Mouse (Mus musculus) limb, embryonic 10.5 days (tissue): ENCODE measurements around the gene Psmc1. TPM values are rescaled to one million over a fixed set of nuclear protein-coding genes. Genes with fewer than 3 reads are reported as not detected.
A peak's percentile ranks its signal among the peaks of the same experiment; 100 is the strongest.

Source experiments
- DNase-seq: peaks from one replicate; pipeline ENCODE4 v3.0.0-alpha.2; 2017; ENCODE audit warnings: low spot score
- H3K27ac ChIP-seq: fragments of 300-500 bp; sonication (generic); 2 replicates; pipeline ENCODE4 v1.5.1; 2016; ENCODE audit warnings: mild to moderate bottlenecking
- H3K27me3 ChIP-seq: fragments of 300-500 bp; sonication (generic); 2 replicates; pipeline ENCODE4 v1.6.1; 2016; ENCODE audit warnings: low read depth, mild to moderate bottlenecking; ENCODE audit not compliant: poor library complexity, severe bottlenecking
- H3K36me3 ChIP-seq: fragments of 300-500 bp; sonication (generic); 2 replicates; pipeline ENCODE4 v1.6.1; 2016; ENCODE audit warnings: mild to moderate bottlenecking, moderate library complexity
- H3K4me1 ChIP-seq: fragments of 300-500 bp; sonication (generic); 2 replicates; pipeline ENCODE4 v1.6.1; 2016
- H3K4me3 ChIP-seq: fragments of 300-500 bp; sonication (generic); 2 replicates; pipeline ENCODE4 v1.5.1; 2016; ENCODE audit warnings: mild to moderate bottlenecking, moderate library complexity
- H3K9me3 ChIP-seq: fragments of 300-500 bp; sonication (generic); replicated peaks from 2 replicates; pipeline ENCODE4 v1.6.1; 2016; ENCODE audit warnings: mild to moderate bottlenecking
- WGBS: fragments of 180-500 bp; shearing (Covaris S2); methylation state at CpG from one replicate; pipeline ENCODE4 v1.1.7; 2016; 5-methylcytosine and 5-hydroxymethylcytosine counted together
- polyA plus RNA-seq: library from polyadenylated mRNA; unstranded; fragments of >200 nt; fragmentation: Nextera tagmentation; extraction: Ambion mirVana; gene quantifications from 2 replicates; pipeline ENCODE4 v1.2.1, GENCODE M21; 2016

The Psmc1 gene
- polyA plus RNA-seq, 1 experiment from 2014 or later, result 399 TPM

DNA sequence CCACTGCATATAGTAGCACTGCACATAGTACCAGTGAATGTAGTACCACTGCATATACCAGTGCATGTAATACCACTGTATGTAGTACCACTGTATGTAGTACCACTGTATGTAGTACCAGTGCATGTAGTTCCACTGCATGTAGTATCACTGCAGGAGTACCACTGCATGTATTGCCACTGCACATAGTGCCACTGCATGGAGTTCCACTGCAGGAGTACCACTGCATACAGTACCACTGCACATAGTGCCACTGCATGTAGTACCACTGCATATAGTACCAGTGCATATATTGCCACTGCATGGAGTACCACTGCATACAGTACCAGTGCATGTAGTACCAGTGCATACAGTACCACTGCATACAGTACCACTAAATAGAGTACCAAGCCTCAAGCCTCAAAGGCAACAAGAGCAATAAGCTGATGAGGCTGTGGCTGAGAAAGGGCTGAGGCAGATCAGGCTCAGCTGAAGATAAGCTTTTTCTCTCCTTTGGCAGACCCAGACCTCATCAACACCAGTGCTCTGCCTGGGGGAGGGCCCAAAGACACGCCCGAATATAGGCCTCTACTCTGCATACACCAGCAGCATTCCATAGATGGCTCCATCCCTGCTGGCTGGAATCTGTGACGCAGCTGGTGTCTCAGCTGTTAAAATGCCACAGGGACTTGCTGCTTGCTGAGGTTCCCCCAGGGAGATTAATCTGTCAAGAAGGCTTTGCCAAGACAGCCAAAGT lies 9.8 kb upstream of the Psmc1 start:
- no peaks in the 10 kb centered on the region for H3K27me3 ChIP-seq
- no peak overlapping the region for H3K4me3 ChIP-seq
- H3K27ac ChIP-seq, result no peak overlapping the region
- no peaks in the 10 kb centered on the region for H3K9me3 ChIP-seq
- no peaks in the 10 kb centered on the region for H3K36me3 ChIP-seq
- no peak for DNase-seq
- no peaks in the 10 kb centered on the region for H3K4me1 ChIP-seq
- WGBS, result 60% methylated on average over 3 of the region's 3 CpGs

DNA sequence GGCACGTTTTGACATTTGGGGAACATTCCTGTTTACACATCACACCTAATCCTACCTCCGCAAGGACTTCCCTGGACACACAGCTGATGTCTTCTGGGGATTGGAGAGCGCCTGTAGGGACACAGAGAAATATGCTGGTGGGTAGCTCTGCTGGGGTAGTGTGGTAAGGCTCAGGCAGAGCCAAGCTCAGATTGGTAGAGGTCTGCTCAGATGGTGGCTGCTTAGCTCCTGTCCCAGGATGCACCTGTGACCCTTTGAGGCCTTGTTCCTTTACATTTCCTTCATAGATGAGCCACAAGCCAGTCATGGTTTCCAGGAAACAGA lies 9.3 kb upstream of the Psmc1 start:
- WGBS, result 73% methylated on average over 3 of the region's 3 CpGs
- H3K36me3 ChIP-seq, result no peaks in the 10 kb centered on the region
- H3K9me3 ChIP-seq, result no peaks in the 10 kb centered on the region
- H3K4me3 ChIP-seq, result no peak overlapping the region
- H3K27me3 ChIP-seq, result no peaks in the 10 kb centered on the region
- DNase-seq, result no peak
- H3K4me1 ChIP-seq, result no peaks in the 10 kb centered on the region
- no peak overlapping the region for H3K27ac ChIP-seq

- 79% methylated on average over 3 of the region's 3 CpGs for WGBS
- no peaks in the 10 kb centered on the region for H3K4me1 ChIP-seq
- no peak overlapping the region for H3K4me3 ChIP-seq
- no peak for DNase-seq
- H3K36me3 ChIP-seq, result no peaks in the 10 kb centered on the region
- H3K27ac ChIP-seq, result no peak overlapping the region
- no peaks in the 10 kb centered on the region for H3K9me3 ChIP-seq
- H3K27me3 ChIP-seq, result no peaks in the 10 kb centered on the region
Measured at GRCm38 (mm10) chr12:100101651-100102050, 8.3 kb upstream of the Psmc1 start.

DNA sequence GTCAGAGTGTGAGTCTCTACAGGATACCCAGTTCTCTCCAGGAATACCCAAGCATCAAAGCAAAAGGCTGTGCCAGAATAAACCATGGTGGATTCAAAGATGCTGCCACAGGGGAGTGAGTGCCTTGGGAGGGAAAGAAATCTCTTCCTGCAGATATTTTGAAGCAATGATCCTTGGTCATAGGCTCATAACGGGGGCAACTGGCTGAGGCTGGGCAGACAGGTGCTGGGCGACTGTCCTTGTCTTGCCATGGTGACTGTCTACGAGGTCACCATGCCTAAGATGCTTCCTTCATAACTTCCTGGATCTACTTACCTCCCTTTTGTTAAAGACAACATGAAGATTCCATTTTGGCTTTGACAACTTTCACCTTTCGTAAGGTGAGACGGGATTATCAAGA lies 5.4 kb upstream of the Psmc1 start:
- WGBS, result 89% methylated on average over 5 of the region's 5 CpGs
- no peak for DNase-seq
- H3K4me3 ChIP-seq, result no peak overlapping the region
- no peaks in the 10 kb centered on the region for H3K27me3 ChIP-seq
- no peaks in the 10 kb centered on the region for H3K9me3 ChIP-seq
- peaks cover 3% of the 10 kb centered on the region; the same call in 1 of the 2 replicates for H3K4me1 ChIP-seq
- H3K27ac ChIP-seq, result no peak overlapping the region
- H3K36me3 ChIP-seq, result no peaks in the 10 kb centered on the region

GRCm38 (mm10) chr12:100106275-100106895 lies 3.6 kb upstream of the Psmc1 start:
- WGBS, result 16% methylated on average over 20 of the region's 20 CpGs
- Histone ChIP-seq H3K4me3 (no peak overlapping the region), H3K9me3 (no peaks in the 10 kb centered on the region), H3K27ac (no peak overlapping the region), H3K36me3 (peaks cover 3% of the 10 kb centered on the region), H3K4me1 (peaks cover 11% of the 10 kb centered on the region), H3K27me3 (no peaks in the 10 kb centered on the region)
- peak; percentile 79 for DNase-seq

- Histone ChIP-seq H3K9me3 (no peaks in the 10 kb centered on the region), H3K36me3 (peaks cover 13% of the 10 kb centered on the region), H3K4me1 (peaks cover 14% of the 10 kb centered on the region), H3K27ac (no peak overlapping the region), H3K4me3 (no peak overlapping the region), H3K27me3 (no peaks in the 10 kb centered on the region)
- WGBS, result 49% methylated on average over 4 of the region's 4 CpGs
- no peak for DNase-seq
Measured at GRCm38 (mm10) chr12:100107436-100107835, 2.5 kb upstream of the Psmc1 start.

DNA sequence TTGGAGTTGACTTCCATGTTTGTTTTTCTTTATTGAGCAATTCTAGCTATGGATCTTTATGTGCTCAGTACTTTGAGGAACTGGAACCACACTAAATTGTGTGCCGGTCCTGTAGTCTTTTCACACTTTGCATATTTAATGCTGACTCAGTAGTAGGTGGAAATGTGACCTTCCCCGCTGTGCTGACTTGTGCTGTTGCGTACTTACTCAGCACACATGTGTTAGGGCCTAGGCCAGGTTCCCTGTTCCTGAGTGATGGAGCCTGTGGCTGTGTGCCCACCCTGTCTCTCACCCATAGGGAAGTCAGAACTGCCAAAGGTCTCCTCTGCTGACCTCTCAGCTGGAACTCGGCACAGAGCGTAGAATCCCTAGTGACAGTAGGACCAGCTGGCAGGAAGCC lies 6.0 kb downstream of the Psmc1 start:
- no peak overlapping the region for H3K27ac ChIP-seq
- no peak overlapping the region for H3K4me3 ChIP-seq
- 94% methylated on average over 5 of the region's 5 CpGs for WGBS
- peaks cover 7% of the 10 kb centered on the region for H3K4me1 ChIP-seq
- H3K36me3 ChIP-seq, result peaks cover 97% of the 10 kb centered on the region
- DNase-seq, result no peak
- H3K9me3 ChIP-seq, result no peaks in the 10 kb centered on the region
- no peaks in the 10 kb centered on the region for H3K27me3 ChIP-seq

GRCm38 (mm10) chr12:100122921-100123381 lies 13.0 kb downstream of the Psmc1 start:
- peaks cover 7% of the 10 kb centered on the region for H3K4me1 ChIP-seq
- no peaks in the 10 kb centered on the region for H3K9me3 ChIP-seq
- no peaks in the 10 kb centered on the region for H3K27me3 ChIP-seq
- H3K36me3 ChIP-seq, result peaks cover 100% of the 10 kb centered on the region
- DNase-seq, result no peak
- H3K4me3 ChIP-seq, result no peak overlapping the region
- WGBS, result 89% methylated on average over 7 of the region's 7 CpGs
- no peak overlapping the region for H3K27ac ChIP-seq

DNA sequence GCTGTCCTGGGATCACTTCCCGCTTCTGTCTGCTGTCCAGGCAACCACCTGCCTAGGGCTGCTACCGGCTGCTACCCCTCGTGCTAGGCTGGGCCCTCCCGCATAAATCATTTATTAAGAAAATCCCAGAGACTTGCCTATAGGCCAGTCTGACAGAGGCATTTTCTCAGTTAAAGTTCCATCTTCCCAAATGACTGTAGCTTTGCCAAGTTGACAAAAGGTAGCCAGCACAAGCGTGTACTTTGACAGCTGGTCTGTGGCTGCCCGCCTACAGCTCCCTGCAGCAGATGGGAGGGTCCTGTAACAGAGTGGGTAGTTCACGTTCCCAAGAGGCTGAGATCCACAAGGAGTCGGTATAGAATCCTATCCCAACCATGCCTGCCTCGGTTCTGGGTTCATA lies 13.5 kb downstream of the Psmc1 start:
- Histone ChIP-seq H3K27ac (no peak overlapping the region), H3K4me1 (peaks cover 13% of the 10 kb centered on the region), H3K27me3 (no peaks in the 10 kb centered on the region), H3K4me3 (no peak overlapping the region), H3K36me3 (peaks cover 100% of the 10 kb centered on the region), H3K9me3 (no peaks in the 10 kb centered on the region)
- 91% methylated on average over 9 of the region's 9 CpGs for WGBS
- no peak for DNase-seq

DNA sequence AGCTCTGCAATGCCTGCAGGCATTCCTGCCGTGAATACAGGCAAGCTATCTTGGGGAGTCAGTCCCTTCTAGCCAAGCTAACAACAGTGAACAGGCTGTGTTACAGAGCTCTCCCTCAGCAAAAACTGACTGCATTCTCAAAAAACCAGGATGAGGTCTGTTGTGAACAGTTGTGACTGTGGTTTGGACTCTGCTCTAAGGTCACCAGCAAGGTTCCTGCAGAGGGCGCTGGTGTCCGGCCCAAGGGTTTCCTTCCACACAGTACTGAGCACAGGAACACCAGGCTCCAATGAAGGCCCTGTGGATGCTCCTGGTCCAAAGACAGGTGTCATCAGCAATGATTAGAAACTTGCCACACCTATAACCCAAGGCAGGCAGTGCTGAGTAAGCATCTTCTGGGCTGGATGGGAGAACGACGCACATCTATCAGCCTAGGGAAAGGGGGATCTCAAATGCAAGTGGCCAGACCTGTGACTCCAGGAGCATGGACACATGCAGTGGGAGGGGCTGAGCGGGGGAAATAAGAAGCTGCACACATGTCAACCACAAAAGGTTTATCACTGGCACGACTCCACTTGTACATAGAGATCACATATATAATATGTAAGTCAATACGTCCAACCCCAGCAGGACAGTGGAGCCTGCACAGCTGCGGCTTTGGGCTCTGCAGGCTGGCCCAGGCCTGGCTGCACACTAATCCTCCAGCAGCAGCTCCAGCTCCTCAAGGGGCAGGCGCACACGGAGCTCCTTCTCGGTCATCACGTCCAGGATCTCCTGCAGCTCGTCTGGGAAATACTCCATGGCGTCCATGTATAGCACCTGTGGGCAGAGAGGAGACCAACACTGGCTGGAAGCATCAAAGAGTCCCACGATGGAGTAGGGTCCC lies 15.2 kb downstream of the Psmc1 start:
- Histone ChIP-seq H3K36me3 (peaks cover 100% of the 10 kb centered on the region), H3K9me3 (no peaks in the 10 kb centered on the region), H3K4me3 (no peak overlapping the region), H3K27ac (no peak overlapping the region), H3K4me1 (peaks cover 18% of the 10 kb centered on the region), H3K27me3 (no peaks in the 10 kb centered on the region)
- WGBS, result 86% methylated on average over 16 of the region's 16 CpGs
- DNase-seq, result no peak

DNA sequence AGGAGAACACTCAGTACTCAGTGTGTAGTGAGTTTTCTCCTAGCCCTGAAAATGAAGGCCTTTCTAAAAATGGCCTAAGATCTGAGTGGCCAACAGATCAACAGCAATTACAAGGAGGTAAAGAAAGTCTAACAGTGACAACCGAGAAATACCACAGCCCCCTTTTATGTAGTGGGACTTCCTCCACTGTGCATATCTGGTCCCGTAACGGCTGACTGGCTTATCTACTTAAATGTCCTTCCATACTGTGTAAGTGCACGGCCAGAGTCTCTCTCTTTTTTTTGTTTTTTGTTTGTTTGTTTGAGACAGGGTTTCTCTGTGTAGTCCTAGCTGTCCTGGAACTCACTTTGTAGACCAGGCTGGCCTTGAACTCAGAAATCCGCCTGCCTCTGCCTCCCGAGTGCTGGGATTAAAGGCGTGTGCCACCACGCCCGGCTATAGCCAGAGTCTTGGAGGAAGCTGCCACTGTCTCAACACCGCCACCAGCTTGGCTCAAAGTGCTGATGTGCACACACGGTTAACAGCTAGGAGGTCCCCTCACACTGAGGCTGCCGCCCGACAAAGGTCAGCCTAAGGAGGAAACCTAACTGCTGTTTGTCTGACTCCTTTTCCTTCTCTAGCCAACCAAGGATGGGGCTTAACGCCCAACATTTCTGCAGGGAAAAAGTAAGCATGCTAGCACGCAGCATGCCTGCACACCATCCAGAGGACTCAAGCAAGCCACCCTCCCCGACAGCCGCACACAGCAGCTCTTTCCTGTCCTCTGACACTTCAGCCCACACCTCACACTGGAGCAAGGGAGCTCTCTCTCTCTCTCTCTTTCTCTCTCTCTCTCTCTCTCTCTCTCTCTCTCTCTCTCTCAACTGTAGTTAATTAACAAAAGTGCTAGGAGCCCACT lies 17.3 kb downstream of the Psmc1 start:
- peaks cover 18% of the 10 kb centered on the region for H3K4me1 ChIP-seq
- no peaks in the 10 kb centered on the region for H3K9me3 ChIP-seq
- peak overlapping the region; percentile 72 for H3K27ac ChIP-seq
- H3K27me3 ChIP-seq, result no peaks in the 10 kb centered on the region
- WGBS, result 79% methylated on average over 17 of the region's 17 CpGs
- no peak for DNase-seq
- peaks cover 99% of the 10 kb centered on the region for H3K36me3 ChIP-seq
- no peak overlapping the region for H3K4me3 ChIP-seq

- Histone ChIP-seq H3K27ac (peak overlapping the region; percentile 72), H3K4me3 (no peak overlapping the region), H3K27me3 (no peaks in the 10 kb centered on the region), H3K9me3 (no peaks in the 10 kb centered on the region), H3K4me1 (peaks cover 18% of the 10 kb centered on the region), H3K36me3 (peaks cover 99% of the 10 kb centered on the region)
- 38% methylated on average over 8 of the region's 8 CpGs for WGBS
- DNase-seq, result no peak
Measured at GRCm38 (mm10) chr12:100127866-100128480, 18.0 kb downstream of the Psmc1 start.
